Mouse (Mus musculus) lung, postnatal 10 days (tissue): ENCODE measurements around the gene Gm10696.
"Not testable (repeated sequence)": the region's sequence is repeated elsewhere in the genome, so short reads cannot be mapped to it uniquely, and the experiment has no call there.

Experiments
- DNase-seq: peaks from one replicate; pipeline ENCODE4 v3.0.0; 2021

Gene Gm10696

DNA sequence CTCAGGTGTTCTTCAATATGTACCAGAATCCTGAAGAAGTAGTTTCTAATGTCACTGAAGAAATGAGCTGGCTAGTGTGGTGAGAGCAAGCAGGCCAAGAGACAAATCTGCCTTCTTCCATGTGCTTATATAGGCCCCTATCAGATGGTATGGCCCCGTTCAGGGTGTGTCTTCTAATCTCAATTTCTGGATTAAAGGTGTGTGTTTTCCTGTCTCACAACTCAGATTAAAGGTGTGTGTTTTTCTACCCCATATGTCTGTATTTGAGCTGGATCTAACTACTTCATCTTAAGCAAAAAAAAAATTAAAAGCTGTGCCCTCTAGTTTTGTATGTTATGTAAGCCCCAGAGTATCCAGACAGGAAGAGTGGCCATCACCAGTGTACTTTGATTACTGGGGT is at the start of gene Gm10696:
Gm10696 (minus strand) TSS at position 101 of the 400 bp plus-strand sequence.
- DNase-seq: not testable (repeated sequence)

GRCm38 (mm10) chr3:94196414-94196813 is 18.4 kb upstream of the Gm10696 start, which contains the start of gene Gm5286:
Gm5286 (plus strand) TSS chr3:94196714.
- not testable (repeated sequence) for DNase-seq

- DNase-seq: not testable (repeated sequence)
Measured at GRCm38 (mm10) chr3:94167351-94167750, 10.6 kb downstream of the Gm10696 start.
